Mouse (Mus musculus) heart, adult 2 months (tissue): ENCODE data around the gene 9930104L06Rik. TPM values are rescaled to one million over a fixed set of nuclear protein-coding genes. Genes with fewer than 3 reads are reported as not detected.

ENCODE experiments used
- DNase-seq, 2 experiments: peaks; one replicate each; pipeline ENCODE4 v3.0.0; 2021
- H3K27ac ChIP-seq: fragments of 200-600 bp; 2 replicates; pipeline ENCODE4 v1.8.1; 2022
- H3K27me3 ChIP-seq: fragments of 200-500 bp; 2 replicates; pipeline ENCODE4 v1.6.1; 2012; ENCODE audit warnings: mild to moderate bottlenecking, low read length, inconsistent platforms, mixed read lengths; ENCODE audit not compliant: control insufficient read depth, insufficient read depth
- H3K36me3 ChIP-seq: fragments of 200-500 bp; 2 replicates; pipeline ENCODE4 v1.6.1; 2012; ENCODE audit warnings: low read length, inconsistent platforms; ENCODE audit not compliant: control insufficient read depth, insufficient read depth
- H3K4me1 ChIP-seq: fragments of 200-500 bp; 2 replicates; pipeline ENCODE4 v1.6.1; 2011; ENCODE audit warnings: low read length; ENCODE audit not compliant: control insufficient read depth, insufficient read depth
- H3K4me3 ChIP-seq: fragments of 200-600 bp; 2 replicates; pipeline ENCODE4 v1.8.1; 2022
- H3K79me2 ChIP-seq: fragments of 200-500 bp; replicated peaks from 2 replicates; pipeline ENCODE4 v1.6.1; 2012; ENCODE audit warnings: mild to moderate bottlenecking, inconsistent platforms, low read length, moderate library complexity, mixed read lengths; ENCODE audit not compliant: control insufficient read depth, insufficient read depth
- H3K9ac ChIP-seq: fragments of 200-500 bp; 2 replicates; pipeline ENCODE4 v1.6.1; 2012; ENCODE audit warnings: low read depth, mild to moderate bottlenecking, control low read depth, inconsistent platforms, low read length, mixed read lengths
- CTCF ChIP-seq: fragments of 200-600 bp; IDR thresholded peaks from 2 replicates; pipeline ENCODE4 v1.8.1; 2022; ENCODE audit warnings: antibody characterized with exemption, mild to moderate bottlenecking, moderate library complexity
- EP300 ChIP-seq: fragments of 200-500 bp; IDR thresholded peaks from 2 replicates; pipeline ENCODE4 v1.6.1; 2011; ENCODE audit warnings: low read depth, low read length, control low read depth; ENCODE audit not compliant: insufficient read depth
- POLR2A ChIP-seq: fragments of 200-500 bp; IDR thresholded peaks from 2 replicates; pipeline ENCODE4 v1.6.1; 2011; ENCODE audit warnings: mild to moderate bottlenecking, low read depth, low read length, control low read depth; ENCODE audit not compliant: insufficient read depth
- WGBS: fragments of 180-500 bp; shearing (Covaris S2); methylation state at CpG from one replicate; pipeline ENCODE4 v1.1.7; 2018; 5-methylcytosine and 5-hydroxymethylcytosine counted together
- intact Hi-C: fragments of 180-260 bp; cut with DNase I; formaldehyde crosslinking; loops from one replicate; pipeline ENCODE4 v1.15.1; 2025
- polyA plus RNA-seq: library from polyadenylated mRNA; depleted of rRNA; stranded (reverse); fragments of >200 nt; gene quantifications from 2 replicates; pipeline ENCODE4 v1.2.3, GENCODE M21; 2012
- total RNA-seq, 2 experiments: library from RNA; stranded (reverse); gene quantifications; 2 replicates each; pipeline ENCODE4 v1.2.3; 2021

The 9930104L06Rik gene
- total and polyA plus RNA-seq, 3 experiments = 5.9 to 8.4 (median 6.1) TPM

- Histone ChIP-seq H3K9ac (no peak overlapping the region), H3K4me3 (no peak overlapping the region), H3K79me2 (no peaks in the 10 kb centered on the region), H3K4me1 (no peaks in the 10 kb centered on the region), H3K36me3 (no peaks in the 10 kb centered on the region), H3K27ac (no peak overlapping the region), H3K27me3 (peaks cover 14% of the 10 kb centered on the region)
- DNase-seq = no peak
- intact Hi-C loops = no loop called here
- no peak for TF ChIP-seq POLR2A
- TF ChIP-seq EP300 = no peak
- TF ChIP-seq CTCF = no peak
- WGBS = 3% methylated on average over 83 of the region's 83 CpGs
Observed at GRCm38 (mm10) chr4:124894508-124895428, 42.1 kb upstream of the 9930104L06Rik start.

- H3K4me3 ChIP-seq = no peak overlapping the region
- no peak overlapping the region for H3K27ac ChIP-seq
- no peaks in the 10 kb centered on the region for H3K36me3 ChIP-seq
- no peak for TF ChIP-seq CTCF
- TF ChIP-seq EP300 = no peak
- no peak for TF ChIP-seq POLR2A
- intact Hi-C loops = no loop called here
- H3K4me1 ChIP-seq = no peaks in the 10 kb centered on the region
- 65% methylated on average over 10 of the region's 10 CpGs for whole genome bisulfite sequencing
- DNase-seq = no peak
- H3K79me2 ChIP-seq = no peaks in the 10 kb centered on the region
- no peak overlapping the region for H3K9ac ChIP-seq
- H3K27me3 ChIP-seq = peaks cover 12% of the 10 kb centered on the region
Observed at GRCm38 (mm10) chr4:124898428-124898827, 38.4 kb upstream of the 9930104L06Rik start.

- 37% methylated on average over 5 of the region's 5 CpGs for WGBS
- H3K79me2 ChIP-seq = no peaks in the 10 kb centered on the region
- intact Hi-C loops = no loop called here
- no peaks in the 10 kb centered on the region for H3K4me1 ChIP-seq
- H3K4me3 ChIP-seq = no peak overlapping the region
- no peak overlapping the region for H3K27ac ChIP-seq
- no peaks in the 10 kb centered on the region for H3K36me3 ChIP-seq
- peaks cover 6% of the 10 kb centered on the region for H3K27me3 ChIP-seq
- H3K9ac ChIP-seq = no peak overlapping the region
- TF ChIP-seq CTCF (no peak), EP300 (no peak), POLR2A (no peak)
- no peak for DNase-seq
Observed at GRCm38 (mm10) chr4:124899906-124900305, 36.9 kb upstream of the 9930104L06Rik start.

GRCm38 (mm10) chr4:124905417-124905816 is 31.4 kb upstream of the 9930104L06Rik start:
- intact Hi-C loops = no loop called here
- H3K36me3 ChIP-seq = no peaks in the 10 kb centered on the region
- no peaks in the 10 kb centered on the region for H3K4me1 ChIP-seq
- H3K27me3 ChIP-seq = no peaks in the 10 kb centered on the region
- no peak for TF ChIP-seq EP300
- no peak for TF ChIP-seq POLR2A
- TF ChIP-seq CTCF = peak; percentile 26
- no peak overlapping the region for H3K9ac ChIP-seq
- no peak for DNase-seq
- 73% methylated on average over 4 of the region's 4 CpGs for WGBS
- no peaks in the 10 kb centered on the region for H3K79me2 ChIP-seq
- no peak overlapping the region for H3K4me3 ChIP-seq
- no peak overlapping the region for H3K27ac ChIP-seq

GRCm38 (mm10) chr4:124905971-124906822 is 30.7 kb upstream of the 9930104L06Rik start:
- TF ChIP-seq POLR2A = no peak
- TF ChIP-seq CTCF = no peak
- TF ChIP-seq EP300 = no peak
- Histone ChIP-seq H3K4me3 (no peak overlapping the region), H3K79me2 (no peaks in the 10 kb centered on the region), H3K36me3 (no peaks in the 10 kb centered on the region), H3K27me3 (no peaks in the 10 kb centered on the region), H3K9ac (no peak overlapping the region), H3K4me1 (no peaks in the 10 kb centered on the region), H3K27ac (no peak overlapping the region)
- WGBS = 12% methylated on average over 21 of the region's 21 CpGs
- DNase-seq = no peak
- intact Hi-C loops = no loop called here
